Mouse (Mus musculus) small intestine, adult 2 months (tissue): ENCODE data around the gene Olfr214.

Experiments
- CTCF ChIP-seq: fragments of 200-500 bp; IDR thresholded peaks from 2 replicates; pipeline ENCODE4 v1.5.1; 2012; ENCODE audit warnings: low read depth, mild to moderate bottlenecking, control low read depth, inconsistent platforms, low read length, moderate library complexity, mixed read lengths; ENCODE audit not compliant: insufficient replicate concordance, insufficient read length; ENCODE audit errors: extremely low read depth
- POLR2A ChIP-seq: fragments of 200-500 bp; IDR thresholded peaks from 2 replicates; pipeline ENCODE4 v1.6.1; 2012; ENCODE audit warnings: low read depth, mild to moderate bottlenecking, control low read depth, inconsistent platforms, low read length, moderate library complexity

DNA sequence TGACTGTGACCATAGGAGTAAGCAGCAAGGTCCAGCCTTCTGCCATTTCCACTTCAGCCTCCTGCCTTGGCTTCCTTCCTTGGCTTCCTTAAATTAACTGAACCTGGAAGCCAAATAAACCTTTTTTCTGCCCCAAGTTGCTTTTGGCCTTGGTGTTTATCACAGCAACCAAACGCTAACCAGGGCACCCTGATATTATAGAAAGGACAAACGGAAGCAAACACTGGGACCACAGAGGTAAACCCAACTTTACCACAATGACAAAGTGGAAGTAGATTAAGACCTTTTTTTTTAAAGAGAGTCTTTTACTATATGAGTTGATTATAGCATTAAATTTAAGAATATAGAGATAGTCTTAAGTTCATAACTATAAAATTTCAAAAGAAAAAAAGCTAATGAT, 11.5 kb upstream of the Olfr214 start:
- TF ChIP-seq CTCF (no peak), POLR2A (no peak)
